Mouse (Mus musculus) hindlimb bud, embryonic 11.5 days (tissue): ENCODE measurements around the gene Aurkb.
"Not testable (repeated sequence)": the region's sequence is repeated elsewhere in the genome, so short reads cannot be mapped to it uniquely, and the experiment has no call there.

Source experiments
- DNase-seq: peaks from one replicate; pipeline ENCODE4 v3.0.0-alpha.2; 2012; ENCODE audit warnings: low read depth, low spot score; ENCODE audit errors: extremely low spot score

Gene Aurkb

DNA sequence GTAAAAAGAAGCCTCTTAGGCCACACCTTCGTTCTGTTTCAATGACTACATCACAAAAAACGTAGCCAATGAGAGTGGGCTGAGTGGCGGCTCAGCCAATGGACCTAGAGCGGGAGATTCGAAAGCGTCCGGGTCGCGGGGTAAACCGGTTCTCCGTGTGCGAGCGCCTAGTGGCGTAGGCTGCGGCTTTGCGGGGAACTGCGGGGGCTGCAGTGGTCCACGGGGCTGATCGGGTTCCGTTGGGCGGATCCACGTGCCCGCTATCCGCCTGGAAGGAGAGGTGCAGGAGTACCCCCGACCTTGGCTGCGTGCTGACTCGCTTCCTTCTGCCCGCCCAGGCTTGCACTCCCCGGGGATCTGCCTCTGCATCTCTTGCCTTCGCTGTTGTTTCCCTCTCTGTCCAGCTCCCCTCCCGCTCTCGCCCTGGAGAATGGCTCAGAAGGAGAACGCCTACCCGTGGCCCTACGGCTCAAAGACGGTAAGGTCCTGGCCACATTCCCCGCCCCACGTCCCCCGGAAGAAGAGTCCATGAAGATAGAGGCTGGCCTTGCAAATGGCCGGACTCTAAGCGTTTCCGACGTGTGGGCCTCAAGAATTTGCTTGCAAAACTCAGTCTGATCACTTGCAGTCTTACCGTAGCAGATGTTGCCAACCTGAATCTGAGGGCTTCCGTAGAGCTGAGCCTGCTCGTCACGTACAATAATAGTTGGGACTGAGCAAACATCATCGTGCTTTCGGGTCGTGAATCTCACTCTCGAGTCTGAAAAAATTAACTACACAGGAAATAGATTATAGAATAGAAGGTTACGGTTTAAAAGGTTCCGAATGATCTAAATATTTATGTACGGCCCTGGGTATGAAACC is at the start of gene Aurkb:
Gene Aurkb (plus strand): TSS at position 117 of the 864 bp plus-strand sequence.
- DNase-seq = no peak

DNA sequence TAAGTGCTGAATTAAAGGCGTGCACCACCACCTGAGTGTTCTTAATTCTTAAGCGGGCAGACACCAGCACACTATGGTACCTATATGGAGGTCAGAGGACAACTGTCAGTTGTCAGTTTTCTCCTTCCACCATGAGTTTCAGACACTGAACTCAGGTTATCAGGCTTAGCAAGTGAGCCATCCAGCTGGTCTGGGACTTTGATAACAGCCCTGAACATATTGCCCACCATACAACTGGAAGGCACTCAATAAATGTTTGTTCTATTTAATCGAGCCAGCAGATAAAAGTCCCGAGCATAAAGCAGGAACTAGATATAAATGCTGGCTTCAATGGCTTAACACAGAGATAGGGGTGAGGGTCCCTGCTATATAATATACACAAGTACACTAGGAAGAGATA is 48.4 kb upstream of the Aurkb start:
- DNase-seq = no peak

DNA sequence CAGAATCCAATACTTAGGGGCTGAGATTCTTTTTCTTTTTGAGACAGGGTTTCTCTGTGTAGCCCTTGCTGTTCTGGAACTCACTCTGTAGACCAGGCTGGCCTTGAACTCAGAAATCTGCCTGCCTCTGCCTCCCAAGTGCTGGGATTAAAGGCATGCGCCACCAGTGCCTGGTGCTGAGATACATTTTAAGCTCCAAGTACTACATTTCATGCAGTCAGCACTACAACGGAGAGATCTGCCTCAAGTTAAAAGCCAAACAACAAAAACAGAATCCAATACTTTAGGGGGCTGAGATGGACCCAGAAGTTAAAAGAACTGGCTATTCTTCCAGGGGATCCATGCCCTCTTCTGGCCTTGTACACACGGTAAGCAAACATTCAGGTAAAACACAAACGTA is 42.7 kb upstream of the Aurkb start:
- DNase-seq = not testable (repeated sequence)

DNA sequence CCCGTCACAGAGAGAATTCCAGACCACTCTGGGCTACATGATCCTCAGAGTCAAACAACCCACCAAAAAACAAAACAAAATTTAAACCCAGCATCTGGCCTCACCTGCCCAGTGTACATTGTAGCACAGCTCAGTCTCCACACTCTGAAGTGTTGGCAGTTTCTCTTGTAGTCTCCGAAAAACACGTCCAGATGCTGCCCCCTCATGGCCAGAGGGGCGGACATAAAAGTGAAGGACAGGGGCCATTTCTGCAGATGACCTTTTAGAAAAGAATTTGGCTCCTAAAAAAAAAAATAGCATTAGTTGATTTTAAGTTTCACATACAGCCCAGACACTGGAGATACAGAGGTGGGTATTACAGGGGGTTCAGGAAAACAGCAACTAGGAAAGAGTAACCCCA is 41.9 kb upstream of the Aurkb start:
- DNase-seq = no peak

DNA sequence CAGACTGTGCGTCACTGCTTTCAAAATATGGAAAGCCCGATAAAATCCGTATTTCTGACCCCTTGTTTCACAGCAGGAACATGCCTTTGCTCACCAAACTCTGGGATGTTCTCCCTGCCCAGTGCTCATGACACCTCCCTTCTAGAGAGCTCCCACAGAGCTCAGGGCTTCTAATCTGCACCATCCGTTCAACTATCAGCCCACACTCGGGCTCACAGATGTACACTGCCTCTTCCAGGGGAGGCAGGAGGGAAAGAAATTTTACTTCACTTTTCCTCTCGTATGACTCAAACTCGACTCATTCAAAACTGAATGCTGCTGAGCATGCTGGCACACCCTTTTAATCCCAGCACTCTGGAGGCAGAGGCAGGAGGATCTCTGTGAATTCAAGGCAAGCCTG is 40.3 kb upstream of the Aurkb start:
- no peak for DNase-seq

DNA sequence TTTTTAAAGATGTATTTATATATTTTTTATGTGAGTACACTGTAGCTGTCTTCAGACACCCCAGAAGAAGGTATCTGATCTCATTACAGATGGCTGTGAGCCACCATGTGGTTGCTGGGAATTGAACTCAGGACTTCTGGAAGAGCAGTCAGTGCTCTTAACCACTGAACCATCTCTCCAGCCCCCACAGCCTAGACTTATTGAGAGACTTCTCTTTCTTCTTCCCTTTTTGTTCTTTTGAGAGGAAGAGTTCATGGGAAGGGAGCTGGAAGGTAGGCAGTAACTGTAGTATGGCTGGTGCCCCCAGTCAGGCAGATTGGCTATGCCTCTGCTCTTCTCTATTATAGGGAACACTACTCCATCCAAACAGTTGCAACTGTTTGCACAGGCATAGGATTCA is 38.9 kb upstream of the Aurkb start:
- DNase-seq = not testable (repeated sequence)

DNA sequence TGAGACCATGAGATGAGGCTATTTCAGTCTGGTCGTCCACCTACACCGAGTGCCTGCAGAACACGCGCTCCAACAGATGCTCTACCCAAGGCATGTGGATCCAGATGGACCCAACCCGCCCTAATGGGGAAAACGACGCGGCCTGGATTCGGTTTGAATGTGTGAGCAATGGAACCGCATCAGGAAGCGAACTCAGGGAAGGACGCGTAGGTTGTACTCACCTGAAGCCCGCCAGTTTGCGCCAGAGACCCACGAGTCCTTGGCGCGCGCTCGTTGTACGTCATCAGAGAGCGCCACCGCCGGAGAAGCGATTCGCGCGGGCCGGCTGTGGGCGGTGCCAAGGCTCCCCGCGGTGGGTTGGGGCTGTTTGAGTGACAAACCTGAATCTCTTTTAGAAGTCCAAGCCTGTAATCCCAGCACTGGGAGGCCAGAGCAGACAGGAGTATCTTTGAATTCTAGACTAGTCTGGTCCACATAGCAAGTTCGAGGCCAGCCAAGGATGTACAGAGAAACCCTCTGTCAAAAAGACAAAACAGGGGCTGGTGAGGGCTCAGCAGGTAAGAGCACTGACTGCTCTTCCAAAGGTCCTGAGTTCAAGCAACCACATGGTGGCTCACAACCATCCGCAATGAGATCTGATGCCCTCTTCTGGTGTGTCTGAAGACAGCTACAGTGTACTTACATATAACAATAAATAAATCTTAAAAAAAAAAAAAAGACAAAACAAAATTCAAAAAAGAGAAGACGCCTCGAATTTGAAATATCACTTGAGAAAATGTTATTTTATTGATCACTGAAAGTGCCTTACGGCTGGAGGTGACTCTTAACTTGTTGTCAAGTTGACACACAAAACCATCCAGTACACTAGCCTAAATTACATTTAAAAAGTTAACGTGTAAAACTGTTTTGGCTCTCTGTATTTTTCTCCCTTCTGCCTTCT is 37.0 kb upstream of the Aurkb start, which contains the start of gene Pfas:
Gene Pfas (minus strand): TSS at position 279 of the 940 bp plus-strand sequence.
- peak; percentile 79 for DNase-seq

DNA sequence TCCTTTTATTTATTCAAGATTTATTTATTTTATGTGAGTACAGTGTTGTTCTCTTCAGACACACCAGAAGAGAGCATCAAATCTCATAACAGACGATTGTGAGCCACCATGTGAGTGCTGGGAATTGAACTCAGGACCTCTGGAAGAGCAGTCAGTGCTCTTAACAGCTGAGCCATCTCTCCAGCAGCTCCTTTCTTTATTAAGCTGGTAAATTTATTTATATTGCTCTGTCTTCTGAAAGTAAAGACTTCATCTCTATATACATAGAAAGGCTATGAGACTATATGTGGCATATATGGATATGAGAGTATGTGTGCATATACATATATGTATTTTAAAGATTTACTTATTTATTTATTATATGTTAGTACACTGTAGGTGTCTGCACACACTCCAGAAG is 35.9 kb upstream of the Aurkb start:
- DNase-seq = no peak

DNA sequence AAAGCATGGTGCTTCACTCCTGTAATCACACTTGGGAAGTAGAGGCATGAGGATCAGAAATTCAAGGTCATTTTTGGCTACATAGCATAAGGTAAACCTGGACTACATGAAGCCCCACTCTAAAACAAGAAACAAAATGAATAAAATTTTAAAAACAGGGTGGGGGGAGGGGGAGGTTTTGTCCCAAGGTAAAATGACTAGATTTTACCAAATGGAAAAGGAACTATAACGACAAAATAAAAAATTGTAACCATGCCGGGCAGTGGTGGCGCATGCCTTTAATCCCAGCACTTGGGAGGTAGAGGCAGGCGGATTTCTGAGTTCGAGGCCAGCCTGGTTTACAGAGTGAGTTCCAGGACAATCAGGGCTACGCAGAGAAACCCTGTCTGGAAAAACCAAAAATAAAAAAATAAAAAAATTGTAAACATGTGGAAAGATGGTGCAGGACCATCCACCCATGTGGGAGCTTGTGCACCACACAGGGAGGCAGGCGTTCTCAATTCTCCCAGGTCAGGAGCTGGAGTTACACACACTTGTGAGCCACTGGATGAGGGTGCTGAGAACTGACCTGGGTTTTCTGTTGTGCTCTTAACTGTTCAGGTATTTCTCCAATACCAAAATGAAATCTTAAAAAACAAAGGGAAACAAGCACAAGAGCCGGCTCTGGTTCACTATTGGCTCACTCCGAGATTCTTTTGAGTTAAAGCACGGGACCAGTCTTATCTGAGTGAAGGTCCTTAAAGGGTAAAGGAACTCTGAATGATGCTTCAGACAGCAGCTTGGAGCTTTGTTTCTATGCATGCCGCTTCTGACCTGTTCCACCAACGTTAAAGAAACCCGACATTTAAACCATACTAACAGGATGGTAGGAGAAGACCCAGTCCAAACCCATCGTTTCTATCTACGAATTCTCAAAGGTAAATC is 34.8 kb upstream of the Aurkb start:
- no peak for DNase-seq

DNA sequence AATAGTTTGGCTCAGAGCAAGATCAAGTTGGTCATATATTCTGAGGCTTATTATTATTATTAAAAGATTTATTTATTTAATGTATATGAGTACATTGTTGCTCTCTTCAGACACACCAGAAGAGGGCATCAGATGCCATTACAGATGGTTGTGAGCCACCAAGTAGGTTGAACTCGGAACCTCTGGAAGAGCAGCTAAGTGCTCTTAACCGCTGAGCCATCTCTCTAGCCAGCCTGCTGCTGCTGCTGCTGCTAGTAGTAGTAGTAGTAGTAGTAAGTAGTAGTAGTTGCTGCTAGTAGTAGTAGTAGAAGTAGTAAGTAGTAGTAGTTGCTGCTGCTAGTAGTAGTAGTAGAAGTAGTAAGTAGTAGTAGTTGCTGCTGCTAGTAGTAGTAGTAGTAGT is 34.0 kb upstream of the Aurkb start:
- DNase-seq = not testable (repeated sequence)

DNA sequence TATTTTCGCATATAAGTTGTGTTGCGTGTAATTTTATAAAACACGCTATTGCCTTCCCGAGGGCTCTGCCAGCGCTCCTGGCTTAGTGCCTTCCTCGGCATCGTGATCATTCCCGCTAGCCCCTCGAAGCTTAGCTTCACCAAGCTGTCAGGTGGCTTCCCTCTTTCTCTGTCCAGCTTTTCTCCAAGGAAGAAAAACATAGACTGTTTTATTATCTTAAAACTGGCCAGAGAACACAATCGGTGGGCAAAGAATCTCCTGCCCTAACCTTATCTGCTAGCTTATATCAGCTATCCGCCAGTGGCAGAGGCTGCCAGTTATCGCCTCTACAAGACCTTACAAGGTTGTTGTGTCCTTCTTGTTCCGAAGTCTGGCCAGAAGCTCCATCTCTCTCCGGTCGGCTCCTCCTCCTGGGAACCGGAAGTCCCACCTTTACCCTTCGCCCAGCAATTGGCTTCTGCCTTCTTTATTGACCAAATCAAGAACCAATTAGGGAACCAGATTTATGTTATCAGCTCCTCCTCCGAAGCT is 33.3 kb upstream of the Aurkb start:
- no peak for DNase-seq

DNA sequence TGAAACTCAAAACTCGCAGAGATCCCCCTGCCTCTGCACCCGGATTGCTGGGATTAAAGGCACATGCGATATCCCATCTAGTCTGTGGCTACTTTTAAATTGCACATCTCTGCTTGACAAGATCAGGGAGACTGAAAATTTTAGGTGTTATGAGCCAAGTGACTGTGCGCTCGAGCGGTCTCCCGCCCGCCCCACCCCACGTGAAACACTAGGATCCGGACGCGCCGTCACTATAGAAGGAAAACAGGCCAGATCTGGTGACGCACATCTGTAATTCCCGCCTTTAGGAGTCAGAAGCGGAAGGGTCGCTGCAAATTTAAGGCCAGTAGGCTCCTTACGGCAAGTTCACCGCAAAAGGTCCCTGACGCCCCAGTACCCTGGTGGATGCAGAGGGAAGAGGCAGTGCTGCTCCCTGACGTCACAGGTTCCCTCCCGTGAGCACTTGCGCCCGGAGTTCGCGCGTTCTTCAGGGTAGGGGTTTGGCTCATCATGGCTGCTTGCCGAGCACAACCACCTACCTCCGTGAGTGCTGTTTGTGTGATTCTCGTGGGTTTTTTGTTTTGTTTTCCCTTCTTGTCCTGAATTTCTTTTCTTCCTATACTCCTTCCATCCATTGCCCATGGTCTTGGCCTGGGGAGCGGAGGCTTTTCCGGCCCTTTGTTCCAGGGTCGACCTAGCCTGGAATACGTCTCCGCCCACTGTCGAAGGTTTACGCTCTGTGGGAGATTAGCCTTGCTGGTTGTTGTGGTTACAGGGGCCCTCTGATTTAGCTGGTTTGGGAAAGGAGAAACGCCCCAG is 29.6 kb upstream of the Aurkb start, which contains the start of gene Ctc1:
Gene Ctc1 (plus strand): TSS at position 268 of the 798 bp plus-strand sequence.
- no peak for DNase-seq

DNA sequence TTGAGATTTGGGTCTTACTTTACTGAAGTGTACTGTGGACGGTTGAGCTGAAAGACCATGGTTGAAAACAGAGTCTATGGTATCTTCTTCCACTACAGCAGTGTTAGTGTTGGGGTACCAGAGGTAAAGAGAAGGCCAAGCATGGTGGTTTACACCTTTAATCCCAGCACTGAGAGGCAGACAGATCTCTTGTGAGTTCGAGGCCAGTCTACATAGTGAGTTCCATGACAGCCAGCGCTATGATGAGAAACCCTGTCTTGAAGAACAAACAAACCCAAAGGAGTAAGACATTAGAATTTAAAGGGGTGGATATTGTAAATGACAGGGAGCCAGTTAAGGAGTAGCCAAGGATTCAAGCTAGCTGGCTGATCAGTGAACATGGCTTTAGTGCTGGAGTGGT is 28.7 kb upstream of the Aurkb start:
- no peak for DNase-seq

DNA sequence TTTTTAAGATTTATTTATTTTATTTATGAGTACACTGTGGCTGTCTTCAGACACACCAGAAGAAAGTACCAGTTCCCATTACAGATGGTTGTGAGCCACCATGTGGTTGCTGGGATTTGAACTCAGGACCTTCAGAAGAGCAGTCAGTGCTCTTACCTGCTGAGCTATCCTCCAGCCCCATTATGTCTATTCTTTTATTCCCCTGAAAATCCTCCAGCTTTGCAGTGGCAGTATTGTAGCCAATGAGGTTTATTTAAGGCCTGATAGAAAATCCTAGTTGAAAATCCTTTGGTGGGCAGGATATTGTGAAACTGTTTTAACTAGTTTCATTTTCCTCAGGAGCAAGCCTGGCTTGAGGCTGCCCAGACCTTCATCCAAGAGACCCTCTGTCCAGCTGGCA is 24.8 kb upstream of the Aurkb start:
- DNase-seq = no peak

DNA sequence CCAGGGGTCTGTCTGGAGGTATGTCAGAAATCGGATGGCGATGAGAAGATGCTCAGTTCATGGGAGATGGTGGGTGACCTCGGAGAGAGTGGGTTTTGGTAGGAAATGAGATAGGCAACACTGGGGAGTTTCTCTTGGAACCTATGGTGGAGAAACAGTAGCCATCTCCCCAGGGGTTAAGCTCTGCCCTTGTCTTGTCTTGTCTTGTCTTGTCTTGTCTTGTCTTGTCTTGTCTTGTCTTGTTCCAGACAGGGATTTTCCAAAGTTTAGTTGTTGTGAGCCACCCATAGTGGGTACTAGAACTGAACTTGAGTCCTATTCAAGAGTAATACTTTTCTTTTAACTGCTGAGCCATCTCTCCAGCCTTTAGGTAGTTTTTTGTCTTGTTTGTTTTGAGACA is 18.9 kb upstream of the Aurkb start:
- no peak for DNase-seq

DNA sequence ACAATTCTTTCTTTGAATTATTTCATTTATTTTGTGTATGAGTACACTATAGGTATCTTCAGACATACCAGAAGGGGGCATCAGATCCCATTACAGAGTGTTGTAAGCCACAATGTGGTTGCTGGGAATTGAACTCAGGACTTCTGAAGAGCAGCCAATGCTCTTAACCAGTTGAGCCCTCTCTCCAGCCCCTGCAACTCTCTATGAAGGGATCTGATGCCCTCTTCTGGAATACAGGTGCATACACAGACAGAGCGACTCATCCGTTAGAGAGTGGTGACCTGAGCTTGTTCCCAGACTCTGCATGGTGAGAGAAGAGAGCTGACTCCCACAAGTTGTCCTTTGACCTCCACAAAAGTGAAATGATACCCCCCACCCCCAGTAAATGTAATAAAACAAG is 16.6 kb upstream of the Aurkb start:
- DNase-seq = no peak

DNA sequence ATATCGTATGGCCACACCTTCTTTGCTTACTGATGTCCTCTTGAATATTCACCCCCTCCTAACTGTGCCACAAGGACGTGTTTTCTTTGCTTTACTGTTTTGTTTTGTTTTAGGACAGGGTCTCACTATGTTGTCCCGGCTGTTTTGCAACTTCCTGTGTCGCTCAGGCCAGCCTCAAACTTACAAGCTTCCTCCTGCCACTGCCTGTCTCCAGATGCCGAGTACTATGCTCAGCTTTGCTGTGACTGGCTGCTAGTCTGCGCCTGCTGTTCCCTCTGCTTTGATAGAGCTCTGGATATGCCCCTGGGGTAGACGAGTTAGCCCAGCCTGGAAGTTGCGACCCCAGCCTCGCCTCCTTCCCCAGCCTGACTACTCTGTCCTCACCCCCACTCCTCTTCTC is 11.9 kb upstream of the Aurkb start:
- DNase-seq = no peak

DNA sequence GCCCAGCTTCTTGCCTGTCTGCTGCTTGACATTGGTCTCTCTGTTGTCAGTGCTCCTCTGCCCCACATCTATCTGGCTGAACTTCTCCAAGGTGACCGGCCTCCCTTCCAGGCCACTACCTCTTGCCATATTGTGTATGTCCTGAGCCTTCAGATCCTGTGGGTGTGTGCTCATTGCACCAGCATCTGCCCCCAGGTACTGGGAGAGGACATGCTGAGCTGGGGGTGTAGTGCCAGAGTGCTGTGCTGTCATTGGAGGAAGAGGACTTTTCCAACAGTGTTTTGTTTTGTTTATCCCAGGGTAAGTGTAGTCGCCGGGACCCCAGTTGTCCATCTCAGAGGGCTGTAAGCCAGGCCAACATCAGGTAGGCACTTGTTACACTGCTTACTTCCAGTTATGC is 10.9 kb upstream of the Aurkb start:
- DNase-seq = no peak

DNA sequence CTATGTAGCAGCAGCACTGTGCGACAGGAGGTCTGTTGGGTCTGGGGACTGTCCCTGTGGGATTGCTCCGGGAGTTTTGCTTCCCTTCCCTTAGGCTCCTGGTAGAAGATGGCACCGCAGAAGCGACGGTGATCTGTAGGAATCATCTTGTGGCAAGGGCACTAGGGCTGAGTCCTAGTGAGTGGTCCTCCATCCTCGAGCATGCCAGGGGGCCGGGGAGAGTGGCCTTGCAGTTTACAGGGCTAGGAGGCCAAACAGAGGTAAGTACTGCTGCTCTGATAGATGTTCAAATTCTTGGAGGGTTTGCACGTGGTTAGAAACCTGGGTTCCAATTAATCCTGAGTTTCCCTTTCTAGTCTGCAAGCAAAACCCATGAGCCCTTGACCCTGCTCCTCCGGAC is 10.0 kb upstream of the Aurkb start:
- no peak for DNase-seq

DNA sequence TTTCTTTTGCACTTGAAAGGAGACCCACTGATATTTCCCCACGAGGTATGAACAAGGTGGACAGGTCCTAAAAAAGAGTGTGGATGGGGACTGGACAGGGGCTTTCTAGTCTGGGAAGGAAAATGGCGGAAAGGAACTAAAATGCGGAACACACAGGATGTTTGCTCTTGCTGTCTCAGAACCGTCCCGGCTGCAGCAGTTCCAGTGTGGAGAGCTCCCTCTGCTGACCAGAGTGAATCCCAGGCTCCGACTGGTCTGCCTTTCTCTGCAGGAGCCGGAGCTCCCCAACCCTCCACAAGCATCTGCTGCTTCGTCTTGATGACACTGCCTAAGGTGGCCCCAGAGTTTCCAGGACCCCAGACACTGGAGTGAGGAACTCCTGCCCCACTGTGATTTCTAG is 9.6 kb upstream of the Aurkb start:
- DNase-seq = no peak
